Mouse (Mus musculus): ENCODE measurements at regions not wholly inside any gene's neighbourhood (a gene's known extent, or its start where the extent isn't known, plus 50 kb on each side); places are given as distances from the start of the nearest gene placed in this dataset.
A peak's percentile ranks its signal among the peaks of the same experiment; 100 is the strongest.

DNA sequence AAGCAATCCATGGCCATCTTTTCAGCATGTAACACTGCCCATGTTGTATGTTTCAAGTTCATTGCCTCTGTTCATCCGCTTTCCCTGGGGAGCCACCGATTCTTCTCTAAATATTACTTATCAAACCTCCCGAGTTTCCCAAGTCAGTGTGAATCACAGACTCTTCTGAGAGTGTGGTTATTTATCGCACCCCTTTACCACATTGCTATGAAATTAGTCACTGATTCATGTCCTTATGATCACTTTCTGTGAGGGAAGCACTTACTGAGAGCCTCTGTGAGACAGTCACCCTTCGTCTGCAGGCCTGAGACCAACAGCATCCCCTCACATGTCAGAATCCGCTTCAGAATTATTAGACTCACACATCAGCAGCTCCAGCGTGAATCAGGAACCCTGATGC lies 147.8 kb upstream of the 4930412O13Rik start:
- no peaks in the 10 kb centered on the region for H3K9me3 ChIP-seq (ENCODE audit: low read length)
- H3K9ac ChIP-seq (replicated peaks; ENCODE audit: low read length): no peak overlapping the region
- H3K27ac ChIP-seq: no peak overlapping the region
- WGBS: 88% methylated on average over 7 of the region's 7 CpGs
- ATAC-seq (no peak), DNase-seq (ENCODE audit: low spot score) (no peak)
- TF ChIP-seq CTCF (IDR thresholded peaks at IDR 0.05; ENCODE audit: low read depth): no peak
- no peaks in the 10 kb centered on the region for H3K36me3 ChIP-seq (ENCODE audit: insufficient read depth, low read length)
- H3K4me1 ChIP-seq (ENCODE audit: insufficient read depth, low read length): no peaks in the 10 kb centered on the region
- no peak overlapping the region for H3K4me2 ChIP-seq (ENCODE audit: low read depth, low read length)
- H3K27me3 ChIP-seq (ENCODE audit: insufficient read depth, low read length): no peaks in the 10 kb centered on the region
- H3K4me3 ChIP-seq (ENCODE audit: low read length): no peak overlapping the region

DNA sequence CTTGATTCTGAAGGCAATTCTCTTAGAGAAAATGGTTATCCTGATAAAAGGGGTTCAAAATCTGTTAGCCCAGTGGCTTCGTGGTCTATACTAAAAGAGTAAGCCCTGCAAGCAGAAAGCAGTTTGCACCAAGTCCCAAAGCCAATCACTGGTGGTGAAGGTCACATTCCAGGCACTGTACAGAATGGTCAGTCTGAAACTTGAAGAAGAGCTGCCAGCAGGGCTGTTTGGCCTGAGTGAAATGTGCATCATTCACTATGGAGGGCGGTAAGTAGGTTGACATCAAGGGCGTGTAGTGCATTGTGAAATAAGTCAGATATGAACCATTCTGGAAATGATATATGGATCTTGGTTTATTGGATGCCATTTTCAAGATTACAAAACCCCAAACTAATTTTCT lies 136.9 kb upstream of the 4930412O13Rik start:
- ATAC-seq (no peak), DNase-seq (ENCODE audit: low spot score) (no peak)
- Histone ChIP-seq H3K27me3 (ENCODE audit: insufficient read depth, low read length) (no peaks in the 10 kb centered on the region), H3K4me2 (ENCODE audit: low read depth, low read length) (no peak overlapping the region), H3K9ac (replicated peaks; ENCODE audit: low read length) (no peak overlapping the region), H3K27ac (no peak overlapping the region), H3K36me3 (ENCODE audit: insufficient read depth, low read length) (no peaks in the 10 kb centered on the region), H3K9me3 (ENCODE audit: low read length) (no peaks in the 10 kb centered on the region), H3K4me3 (ENCODE audit: low read length) (no peak overlapping the region), H3K4me1 (ENCODE audit: insufficient read depth, low read length) (no peaks in the 10 kb centered on the region)
- TF ChIP-seq CTCF (IDR thresholded peaks at IDR 0.05; ENCODE audit: low read depth): no peak
- 92% methylated on average over 3 of the region's 3 CpGs for WGBS

DNA sequence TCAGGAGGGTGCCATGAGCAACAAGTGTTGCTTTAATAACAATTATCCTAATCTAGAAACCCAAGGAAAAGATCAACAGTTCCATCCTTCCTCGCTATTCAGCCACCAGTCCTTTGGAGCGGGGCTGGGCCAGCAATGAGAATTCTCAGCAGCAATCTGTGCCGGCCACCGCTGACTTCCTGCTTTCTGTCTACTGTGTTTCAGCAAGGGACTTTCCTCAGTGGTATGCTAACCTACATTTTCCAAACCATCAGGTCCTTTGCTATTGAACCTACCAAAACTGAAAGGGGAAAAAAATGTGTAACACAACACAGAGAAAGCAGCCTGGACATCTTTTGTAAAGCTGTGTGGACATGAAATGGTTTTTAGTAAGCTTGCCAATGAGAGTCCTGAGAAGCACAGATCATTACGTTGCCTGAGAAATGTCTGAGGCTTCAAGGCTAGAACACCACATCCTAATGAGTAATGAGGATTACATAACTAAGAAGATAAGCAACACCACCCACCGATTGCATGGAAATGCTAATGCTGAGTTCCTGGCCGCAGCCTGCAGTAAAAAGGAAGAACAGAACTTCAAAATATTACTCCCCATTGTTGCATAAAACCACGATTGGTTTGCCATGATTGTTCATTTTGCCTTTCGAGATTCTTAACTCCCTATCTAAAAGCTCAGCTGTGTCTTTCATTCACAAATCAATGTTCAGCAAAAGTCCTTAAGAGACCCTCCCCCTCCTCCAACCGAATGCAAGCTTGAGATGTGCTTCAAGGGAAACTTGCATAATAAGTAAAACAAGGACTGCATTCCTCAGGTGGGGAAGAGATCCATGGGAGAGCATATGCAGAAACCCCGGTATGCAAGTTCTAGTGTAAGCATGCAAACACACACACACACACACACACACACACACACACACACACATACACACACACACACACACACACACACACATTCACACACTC lies 130.9 kb upstream of the 4930412O13Rik start:
- no peak for TF ChIP-seq CTCF (IDR thresholded peaks at IDR 0.05; ENCODE audit: low read depth)
- Histone ChIP-seq H3K4me3 (ENCODE audit: low read length) (no peak overlapping the region), H3K4me1 (ENCODE audit: insufficient read depth, low read length) (no peaks in the 10 kb centered on the region), H3K9ac (replicated peaks; ENCODE audit: low read length) (no peak overlapping the region), H3K4me2 (ENCODE audit: low read depth, low read length) (no peak overlapping the region), H3K27ac (no peak overlapping the region), H3K36me3 (ENCODE audit: insufficient read depth, low read length) (no peaks in the 10 kb centered on the region), H3K9me3 (ENCODE audit: low read length) (no peaks in the 10 kb centered on the region), H3K27me3 (ENCODE audit: insufficient read depth, low read length) (no peaks in the 10 kb centered on the region)
- no peak for ATAC-seq
- no peak for DNase-seq (ENCODE audit: low spot score)
- 41% methylated on average over 11 of the region's 11 CpGs for WGBS

DNA sequence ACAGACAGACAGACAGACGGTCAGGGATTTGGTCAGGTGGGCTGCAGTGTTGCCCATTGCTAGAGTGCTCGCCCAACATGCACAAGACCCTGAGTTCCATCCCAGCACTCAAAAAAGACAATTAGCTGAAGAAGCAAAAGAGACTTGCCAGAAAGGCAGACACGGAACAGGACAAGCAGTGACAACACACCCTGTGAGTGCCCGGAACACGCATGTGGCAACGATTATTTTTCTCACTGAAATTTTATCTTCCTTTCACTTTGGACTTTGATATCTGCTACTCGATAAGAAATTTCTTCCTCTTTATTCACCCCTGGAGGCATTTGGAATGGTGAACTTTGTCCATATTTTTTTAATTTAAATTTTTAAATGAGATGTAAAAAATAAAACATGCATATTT lies 127.4 kb upstream of the 4930412O13Rik start:
- DNase-seq (ENCODE audit: low spot score): no peak
- H3K4me3 ChIP-seq (ENCODE audit: low read length): no peak overlapping the region
- 89% methylated on average over 7 of the region's 7 CpGs for WGBS
- H3K4me1 ChIP-seq (ENCODE audit: insufficient read depth, low read length): no peaks in the 10 kb centered on the region
- ATAC-seq: no peak
- H3K4me2 ChIP-seq (ENCODE audit: low read depth, low read length): no peak overlapping the region
- H3K36me3 ChIP-seq (ENCODE audit: insufficient read depth, low read length): no peaks in the 10 kb centered on the region
- no peak overlapping the region for H3K9ac ChIP-seq (replicated peaks; ENCODE audit: low read length)
- no peak overlapping the region for H3K27ac ChIP-seq
- TF ChIP-seq CTCF (IDR thresholded peaks at IDR 0.05; ENCODE audit: low read depth): no peak
- H3K9me3 ChIP-seq (ENCODE audit: low read length): no peaks in the 10 kb centered on the region
- H3K27me3 ChIP-seq (ENCODE audit: insufficient read depth, low read length): no peaks in the 10 kb centered on the region

DNA sequence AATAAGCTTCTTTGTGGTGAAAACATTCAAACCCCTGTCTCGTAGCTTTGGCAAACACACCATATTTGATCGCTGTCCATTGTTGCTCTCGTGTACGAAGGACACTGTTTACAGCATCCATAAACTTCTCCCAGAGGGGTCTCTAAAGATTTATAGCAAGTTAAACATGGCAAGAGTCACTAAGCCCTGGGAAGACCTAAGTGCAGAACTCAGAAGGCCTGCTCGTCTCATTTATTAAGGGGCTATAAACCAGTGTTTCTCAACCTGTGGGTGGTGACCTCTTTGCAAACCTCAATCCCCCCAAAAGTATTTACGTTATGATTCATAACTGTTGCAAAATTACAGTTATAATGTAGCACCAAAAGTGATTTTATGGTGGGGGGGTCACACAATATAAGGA lies 126.9 kb upstream of the 4930412O13Rik start:
- H3K36me3 ChIP-seq (ENCODE audit: insufficient read depth, low read length): no peaks in the 10 kb centered on the region
- 92% methylated on average over 6 of the region's 6 CpGs for WGBS
- no peak overlapping the region for H3K4me2 ChIP-seq (ENCODE audit: low read depth, low read length)
- H3K27me3 ChIP-seq (ENCODE audit: insufficient read depth, low read length): no peaks in the 10 kb centered on the region
- no peak overlapping the region for H3K4me3 ChIP-seq (ENCODE audit: low read length)
- no peak for TF ChIP-seq CTCF (IDR thresholded peaks at IDR 0.05; ENCODE audit: low read depth)
- H3K9ac ChIP-seq (replicated peaks; ENCODE audit: low read length): no peak overlapping the region
- ATAC-seq: no peak
- H3K4me1 ChIP-seq (ENCODE audit: insufficient read depth, low read length): no peaks in the 10 kb centered on the region
- DNase-seq (ENCODE audit: low spot score): no peak
- H3K27ac ChIP-seq: no peak overlapping the region
- no peaks in the 10 kb centered on the region for H3K9me3 ChIP-seq (ENCODE audit: low read length)

DNA sequence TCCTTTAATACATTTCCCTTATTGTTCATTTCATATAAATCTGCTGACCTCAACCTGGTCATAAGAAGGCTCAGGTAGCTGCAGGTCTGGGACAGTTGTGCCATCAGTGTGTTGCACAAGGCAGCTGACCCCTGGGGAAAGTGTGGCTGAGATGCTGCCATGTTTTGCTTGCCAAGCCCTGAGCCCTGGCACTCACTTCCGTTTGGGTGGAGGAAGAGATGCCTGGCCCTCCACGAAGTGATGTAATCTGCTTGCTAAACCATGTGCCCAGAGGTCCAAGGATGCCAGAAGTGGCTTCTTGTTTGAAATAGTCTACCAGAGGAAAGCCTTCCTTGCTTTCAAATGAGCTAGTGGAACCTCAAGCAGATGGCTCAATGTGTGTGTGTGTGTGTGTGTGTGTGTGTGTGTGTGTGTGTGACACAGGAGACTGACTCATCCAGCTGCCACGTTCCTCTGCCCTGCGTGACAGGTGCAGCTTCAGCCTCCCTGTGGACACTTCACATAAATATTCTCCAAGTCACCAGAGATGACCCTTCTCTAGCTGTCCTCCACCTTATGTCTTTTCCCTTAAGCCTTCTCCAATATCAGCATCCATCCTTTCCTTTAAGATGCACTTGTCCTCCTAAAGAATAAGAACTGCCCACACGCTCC lies 123.2 kb upstream of the 4930412O13Rik start:
- 69% methylated on average over 5 of the region's 5 CpGs for WGBS
- no peak overlapping the region for H3K9ac ChIP-seq (replicated peaks; ENCODE audit: low read length)
- no peak overlapping the region for H3K4me3 ChIP-seq (ENCODE audit: low read length)
- H3K27ac ChIP-seq: no peak overlapping the region
- no peaks in the 10 kb centered on the region for H3K4me1 ChIP-seq (ENCODE audit: insufficient read depth, low read length)
- ATAC-seq (peak; percentile 29; the same call in 1 of the 2 replicates), DNase-seq (ENCODE audit: low spot score) (peak; percentile 5)
- no peaks in the 10 kb centered on the region for H3K36me3 ChIP-seq (ENCODE audit: insufficient read depth, low read length)
- H3K27me3 ChIP-seq (ENCODE audit: insufficient read depth, low read length): no peaks in the 10 kb centered on the region
- H3K9me3 ChIP-seq (ENCODE audit: low read length): no peaks in the 10 kb centered on the region
- TF ChIP-seq CTCF (IDR thresholded peaks at IDR 0.05; ENCODE audit: low read depth): no peak
- no peak overlapping the region for H3K4me2 ChIP-seq (ENCODE audit: low read depth, low read length)

DNA sequence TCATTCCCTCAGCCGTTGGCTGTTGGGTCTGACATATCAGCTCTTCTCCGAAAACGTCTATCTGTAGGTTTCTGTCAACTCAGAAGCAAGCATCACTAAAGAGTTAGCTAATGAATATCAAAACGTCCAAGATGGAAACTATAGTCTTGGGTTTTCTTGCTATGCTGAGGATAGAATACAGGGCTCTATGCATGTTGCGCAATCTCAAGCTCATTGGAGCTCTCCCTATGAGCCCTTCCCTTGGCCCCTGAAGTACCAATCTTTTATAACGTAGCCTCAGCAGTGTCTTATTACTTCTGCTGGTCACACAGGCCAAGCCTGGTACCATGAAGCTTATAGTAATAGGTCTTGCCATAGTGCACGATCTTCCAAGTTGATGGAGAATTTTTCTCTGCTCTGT lies 122.1 kb upstream of the 4930412O13Rik start:
- Histone ChIP-seq H3K27ac (no peak overlapping the region), H3K4me3 (ENCODE audit: low read length) (no peak overlapping the region), H3K4me2 (ENCODE audit: low read depth, low read length) (no peak overlapping the region), H3K36me3 (ENCODE audit: insufficient read depth, low read length) (no peaks in the 10 kb centered on the region), H3K27me3 (ENCODE audit: insufficient read depth, low read length) (no peaks in the 10 kb centered on the region), H3K9ac (replicated peaks; ENCODE audit: low read length) (no peak overlapping the region), H3K9me3 (ENCODE audit: low read length) (no peaks in the 10 kb centered on the region), H3K4me1 (ENCODE audit: insufficient read depth, low read length) (no peaks in the 10 kb centered on the region)
- 89% methylated on average over 7 of the region's 7 CpGs for WGBS
- DNase-seq (ENCODE audit: low spot score) (no peak), ATAC-seq (no peak)
- no peak for TF ChIP-seq CTCF (IDR thresholded peaks at IDR 0.05; ENCODE audit: low read depth)
